Mouse (Mus musculus) heart, embryonic 13.5 days (tissue): ENCODE measurements around the gene Clpx. TPM values are rescaled to one million over a fixed set of nuclear protein-coding genes. Genes with fewer than 3 reads are reported as not detected.
"Not testable (repeated sequence)": the region's sequence is repeated elsewhere in the genome, so short reads cannot be mapped to it uniquely, and the experiment has no call there.

Experiments
- ATAC-seq: fragments of 200-750 bp; cut with Nextera tagmentation; 2 replicates; pipeline ENCODE4 v1.8.0; 2017; ENCODE audit warnings: moderate TSS enrichment; ENCODE audit not compliant: insufficient number of reproducible peaks, low FRiP score, low TSS enrichment; ENCODE audit errors: extremely low read depth
- H3K27ac ChIP-seq: fragments of 300-500 bp; sonication (generic); replicated peaks from 2 replicates; pipeline ENCODE4 v1.5.1; 2015; ENCODE audit warnings: moderate library complexity, mild to moderate bottlenecking, inconsistent platforms
- H3K27me3 ChIP-seq: fragments of 300-500 bp; sonication (generic); replicated peaks from 2 replicates; pipeline ENCODE4 v1.6.1; 2015; ENCODE audit warnings: mild to moderate bottlenecking, inconsistent platforms
- H3K36me3 ChIP-seq: fragments of 300-500 bp; sonication (generic); 2 replicates; pipeline ENCODE4 v1.6.1; 2015; ENCODE audit warnings: mild to moderate bottlenecking, inconsistent platforms
- H3K4me1 ChIP-seq: fragments of 300-500 bp; sonication (generic); 2 replicates; pipeline ENCODE4 v1.6.1; 2015; ENCODE audit warnings: inconsistent platforms
- H3K4me2 ChIP-seq: fragments of 300-500 bp; sonication (generic); 2 replicates; pipeline ENCODE4 v1.6.1; 2015; ENCODE audit warnings: inconsistent platforms, mild to moderate bottlenecking, moderate library complexity
- H3K4me3 ChIP-seq: fragments of 300-500 bp; sonication (generic); 2 replicates; pipeline ENCODE4 v1.5.1; 2015; ENCODE audit warnings: moderate library complexity, mild to moderate bottlenecking, inconsistent platforms
- H3K9ac ChIP-seq: fragments of 300-500 bp; sonication (generic); 2 replicates; pipeline ENCODE4 v1.6.1; 2015; ENCODE audit warnings: inconsistent platforms, mild to moderate bottlenecking, moderate library complexity
- H3K9me3 ChIP-seq: fragments of 300-500 bp; sonication (generic); 2 replicates; pipeline ENCODE4 v1.6.1; 2016; ENCODE audit warnings: inconsistent platforms
- WGBS: fragments of 180-500 bp; shearing (Covaris S2); methylation state at CpG from one replicate; pipeline ENCODE4 v1.1.7; 2015; ENCODE audit warnings: mixed read lengths; 5-methylcytosine and 5-hydroxymethylcytosine counted together
- polyA plus RNA-seq: library from polyadenylated mRNA; unstranded; fragments of >200 nt; fragmentation: Nextera tagmentation; extraction: Ambion mirVana; gene quantifications from 2 replicates; pipeline ENCODE4 v1.2.1, GENCODE M21; 2015

The Clpx gene
- polyA plus RNA-seq, 1 experiment from 2014 or later: 40.4 TPM

DNA sequence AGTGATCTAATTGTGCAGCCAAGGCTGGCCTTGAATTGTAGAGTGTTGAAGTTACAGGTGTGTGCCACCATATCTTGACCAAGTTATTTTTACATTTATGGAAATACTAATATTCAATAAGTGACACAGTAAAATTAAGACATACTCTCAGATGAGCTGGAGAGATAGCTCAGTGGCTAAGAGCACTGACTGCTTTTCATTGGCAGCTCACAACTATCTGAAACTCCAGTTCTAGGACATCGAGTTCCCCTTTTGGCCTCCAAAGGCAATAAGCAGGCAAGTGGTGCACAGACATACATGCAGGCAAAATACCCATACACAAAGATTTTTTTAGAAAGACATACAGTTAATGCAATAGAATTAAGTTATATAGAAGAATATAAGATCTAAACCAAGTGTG, 19.8 kb downstream of the Clpx start:
- ATAC-seq: no peak
- no peak overlapping the region for H3K27ac ChIP-seq
- 91% methylated on average over 1 of the region's 1 CpGs for WGBS
- H3K4me1 ChIP-seq: no peaks in the 10 kb centered on the region
- H3K36me3 ChIP-seq: peaks cover 77% of the 10 kb centered on the region
- H3K27me3 ChIP-seq: no peaks in the 10 kb centered on the region
- no peak overlapping the region for H3K4me3 ChIP-seq
- H3K4me2 ChIP-seq: no peak overlapping the region
- no peaks in the 10 kb centered on the region for H3K9me3 ChIP-seq
- no peak overlapping the region for H3K9ac ChIP-seq

DNA sequence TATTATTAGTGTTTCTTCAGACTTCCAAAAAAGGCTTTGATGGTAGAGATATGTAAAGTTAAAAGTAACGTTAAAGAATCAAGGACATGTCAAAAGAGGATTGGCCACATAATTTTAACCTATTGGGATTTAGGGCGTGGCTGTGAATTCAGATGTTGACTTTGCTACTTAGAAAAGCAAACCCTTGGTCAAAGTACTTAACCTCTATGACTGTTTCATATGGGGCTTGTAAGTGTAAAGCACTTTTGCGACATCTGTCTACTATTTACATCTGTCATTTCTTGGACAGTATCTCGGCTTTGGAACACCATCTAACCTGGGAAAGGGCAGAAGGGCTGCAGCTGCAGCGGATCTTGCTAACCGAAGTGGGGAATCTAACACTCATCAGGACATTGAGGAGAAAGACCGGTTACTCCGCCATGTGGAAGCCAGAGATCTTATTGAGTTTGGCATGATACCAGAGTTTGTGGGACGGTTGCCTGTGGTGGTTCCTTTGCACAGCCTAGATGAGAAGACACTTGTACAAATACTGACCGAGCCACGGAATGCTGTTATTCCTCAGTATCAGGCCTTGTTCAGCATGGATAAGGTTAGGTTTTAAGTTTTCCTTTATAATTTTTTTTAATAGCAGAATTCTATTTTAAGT, 28.3 kb downstream of the Clpx start:
- Histone ChIP-seq H3K9ac (no peak overlapping the region), H3K4me2 (no peak overlapping the region), H3K9me3 (no peaks in the 10 kb centered on the region), H3K27me3 (no peaks in the 10 kb centered on the region), H3K27ac (no peak overlapping the region), H3K4me3 (no peak overlapping the region), H3K4me1 (no peaks in the 10 kb centered on the region), H3K36me3 (peaks cover 88% of the 10 kb centered on the region)
- ATAC-seq: no peak
- WGBS: 83% methylated on average over 11 of the region's 11 CpGs

DNA sequence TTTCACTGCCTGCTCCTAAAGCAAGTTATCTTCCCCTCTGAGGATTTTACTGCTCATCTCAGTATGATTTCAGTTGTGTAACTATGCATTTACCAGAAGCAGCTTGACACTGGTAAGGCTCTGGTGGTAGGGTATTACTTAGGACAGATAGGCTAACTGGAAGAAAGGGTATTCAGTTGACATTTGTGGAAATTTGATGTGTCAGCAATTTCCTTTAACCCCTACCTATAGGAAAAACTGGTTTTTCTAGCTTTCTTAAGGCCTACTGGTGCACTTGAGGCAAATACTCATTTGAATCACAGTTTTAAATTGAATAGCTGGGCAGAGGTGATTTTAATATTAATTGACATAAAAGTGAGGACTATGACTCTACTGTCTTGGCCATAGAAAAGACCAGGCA, 31.9 kb downstream of the Clpx start:
- Histone ChIP-seq H3K27me3 (no peaks in the 10 kb centered on the region), H3K27ac (no peak overlapping the region), H3K36me3 (peaks cover 91% of the 10 kb centered on the region), H3K9me3 (no peaks in the 10 kb centered on the region), H3K4me1 (no peaks in the 10 kb centered on the region), H3K4me2 (no peak overlapping the region), H3K9ac (no peak overlapping the region), H3K4me3 (no peak overlapping the region)
- ATAC-seq: no peak

DNA sequence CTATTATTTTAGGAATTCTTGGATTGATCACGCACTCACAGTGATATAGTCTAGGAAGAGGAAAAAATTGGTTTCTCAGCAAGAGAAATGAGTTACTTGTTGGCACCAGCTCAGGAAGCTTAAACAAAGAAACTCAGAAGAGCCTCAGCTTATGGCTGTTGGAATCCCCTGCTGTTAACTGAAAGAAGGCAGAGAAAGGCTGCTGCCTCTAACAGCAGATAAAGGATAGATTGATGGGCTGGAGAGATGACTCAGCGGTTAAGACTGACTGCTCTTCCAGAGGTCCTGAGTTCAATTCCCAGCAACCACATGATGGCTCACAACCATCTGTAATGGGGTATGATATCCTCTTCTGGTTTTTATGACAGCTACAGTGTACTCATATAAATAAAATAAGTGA, 33.3 kb downstream of the Clpx start:
- no peak for ATAC-seq
- H3K36me3 ChIP-seq: peaks cover 90% of the 10 kb centered on the region

DNA sequence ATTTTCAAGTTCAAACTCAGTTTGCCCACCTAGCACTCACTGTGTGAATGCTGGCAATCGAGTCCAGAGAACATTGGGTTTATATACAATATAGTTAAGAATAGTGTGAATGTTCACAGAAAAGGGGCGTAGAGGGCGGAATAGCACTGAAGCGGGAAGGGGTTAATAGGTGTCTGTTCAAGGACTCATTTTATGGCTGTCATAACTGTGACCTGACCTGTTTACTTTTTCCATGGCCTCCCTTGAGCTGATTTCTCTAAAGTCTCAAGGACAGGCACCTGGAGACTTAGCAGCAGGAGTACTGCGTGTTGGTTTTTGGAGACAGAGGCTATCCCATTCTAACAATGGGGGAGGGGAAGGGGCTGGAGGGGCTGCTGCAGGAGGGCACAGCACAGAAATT, 39.9 kb downstream of the Clpx start:
- no peak overlapping the region for H3K27ac ChIP-seq
- no peak overlapping the region for H3K4me2 ChIP-seq
- H3K27me3 ChIP-seq: no peaks in the 10 kb centered on the region
- no peaks in the 10 kb centered on the region for H3K9me3 ChIP-seq
- no peaks in the 10 kb centered on the region for H3K4me1 ChIP-seq
- H3K4me3 ChIP-seq: no peak overlapping the region
- H3K9ac ChIP-seq: no peak overlapping the region
- 91% methylated on average over 5 of the region's 5 CpGs for WGBS
- ATAC-seq: no peak
- peaks cover 30% of the 10 kb centered on the region for H3K36me3 ChIP-seq

More for the DNA sequence above, 33.3 kb downstream of the Clpx start:
- H3K9ac ChIP-seq: no peak overlapping the region
- no peaks in the 10 kb centered on the region for H3K27me3 ChIP-seq
- H3K4me3 ChIP-seq: no peak overlapping the region
- no peaks in the 10 kb centered on the region for H3K4me1 ChIP-seq
- H3K9me3 ChIP-seq: no peaks in the 10 kb centered on the region
- no peak overlapping the region for H3K4me2 ChIP-seq
- 85% methylated on average over 2 of the region's 2 CpGs for WGBS
- H3K27ac ChIP-seq: no peak overlapping the region

DNA sequence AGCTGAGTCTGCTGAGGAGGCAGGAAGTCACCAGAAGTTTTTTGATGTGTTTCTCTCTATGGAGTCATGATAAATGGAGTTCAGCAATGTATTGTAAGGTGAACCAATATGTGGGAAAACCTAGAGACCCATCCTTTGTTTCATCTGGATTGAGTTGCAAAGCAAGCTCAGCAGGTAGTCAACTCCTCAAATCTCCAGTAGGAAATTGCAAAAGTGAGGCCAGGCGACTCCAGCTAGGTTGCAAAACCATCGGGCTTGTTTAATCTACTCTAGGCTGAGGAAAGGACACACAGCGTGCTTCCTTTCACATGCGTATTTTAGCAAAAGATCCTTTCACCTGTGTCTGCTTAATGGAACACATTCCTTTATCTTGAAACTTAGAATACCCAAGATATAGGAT, 45.1 kb downstream of the Clpx start:
- no peaks in the 10 kb centered on the region for H3K36me3 ChIP-seq
- no peak for ATAC-seq
- no peak overlapping the region for H3K27ac ChIP-seq
- 0 out of 2 replicates have a peak, but pooled peaks cover 3% of the 10 kb centered on the region for H3K27me3 ChIP-seq
- no peak overlapping the region for H3K9ac ChIP-seq
- H3K9me3 ChIP-seq: peaks cover 5% of the 10 kb centered on the region; the same call in 1 of the 2 replicates
- no peak overlapping the region for H3K4me2 ChIP-seq
- WGBS: 73% methylated on average over 4 of the region's 4 CpGs
- H3K4me3 ChIP-seq: no peak overlapping the region
- H3K4me1 ChIP-seq: no peaks in the 10 kb centered on the region

DNA sequence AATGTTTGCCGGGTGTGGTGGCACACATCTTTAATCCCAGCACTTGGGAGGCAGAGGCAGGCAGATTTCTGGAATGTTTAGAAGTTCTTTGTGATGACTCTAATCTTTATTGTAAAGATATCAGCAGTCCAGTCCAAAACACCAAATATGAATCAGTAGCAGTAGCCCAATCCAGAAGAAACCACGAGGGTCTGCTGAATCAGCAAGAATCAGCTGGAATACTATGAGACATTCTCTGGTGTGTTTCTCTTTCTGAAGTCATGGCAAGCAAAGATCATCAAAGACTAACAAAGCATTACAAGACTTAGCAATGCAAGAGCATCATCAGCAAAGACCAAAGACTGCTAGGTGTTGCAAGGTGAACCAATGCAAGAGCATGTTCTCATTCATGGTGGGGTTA, 46.4 kb downstream of the Clpx start:
- Histone ChIP-seq H3K9me3 (peaks cover 11% of the 10 kb centered on the region), H3K9ac (no peak overlapping the region), H3K27me3 (0 out of 2 replicates have a peak, but pooled peaks cover 3% of the 10 kb centered on the region), H3K36me3 (no peaks in the 10 kb centered on the region), H3K4me1 (no peaks in the 10 kb centered on the region), H3K4me2 (no peak overlapping the region), H3K27ac (no peak overlapping the region), H3K4me3 (no peak overlapping the region)
- WGBS: 72% methylated on average over 2 of the region's 2 CpGs
- no peak for ATAC-seq

DNA sequence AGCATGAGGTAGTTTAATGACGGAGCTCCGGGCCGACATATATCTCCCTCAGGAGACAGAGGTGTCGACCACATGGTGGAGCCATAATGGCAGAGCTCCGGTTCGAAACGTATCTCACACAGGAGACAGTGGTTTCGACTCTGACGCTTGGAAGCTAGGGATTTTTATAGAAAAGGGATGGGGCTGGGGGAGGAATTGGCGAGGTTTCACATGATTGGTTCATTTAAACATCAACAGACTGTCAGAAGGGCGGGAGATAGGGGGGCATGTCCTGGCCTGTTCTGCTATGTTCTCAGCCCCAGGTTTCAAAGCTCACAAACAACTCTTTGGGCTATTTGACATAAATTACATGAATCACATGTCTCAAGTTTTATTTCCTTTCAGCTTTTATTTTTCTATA, 51.4 kb downstream of the Clpx start:
- H3K4me2 ChIP-seq: peak overlapping the region; percentile 87
- H3K4me1 ChIP-seq: peaks cover 29% of the 10 kb centered on the region
- not testable (repeated sequence) for H3K27me3 ChIP-seq, ATAC-seq, H3K36me3 ChIP-seq
- H3K9me3 ChIP-seq: peaks cover 10% of the 10 kb centered on the region
- peak overlapping the region; percentile 96 for H3K9ac ChIP-seq
- H3K27ac ChIP-seq: peak overlapping the region; percentile 97
- 65% methylated on average over 11 of the region's 11 CpGs for WGBS
- H3K4me3 ChIP-seq: peak overlapping the region; percentile 99

DNA sequence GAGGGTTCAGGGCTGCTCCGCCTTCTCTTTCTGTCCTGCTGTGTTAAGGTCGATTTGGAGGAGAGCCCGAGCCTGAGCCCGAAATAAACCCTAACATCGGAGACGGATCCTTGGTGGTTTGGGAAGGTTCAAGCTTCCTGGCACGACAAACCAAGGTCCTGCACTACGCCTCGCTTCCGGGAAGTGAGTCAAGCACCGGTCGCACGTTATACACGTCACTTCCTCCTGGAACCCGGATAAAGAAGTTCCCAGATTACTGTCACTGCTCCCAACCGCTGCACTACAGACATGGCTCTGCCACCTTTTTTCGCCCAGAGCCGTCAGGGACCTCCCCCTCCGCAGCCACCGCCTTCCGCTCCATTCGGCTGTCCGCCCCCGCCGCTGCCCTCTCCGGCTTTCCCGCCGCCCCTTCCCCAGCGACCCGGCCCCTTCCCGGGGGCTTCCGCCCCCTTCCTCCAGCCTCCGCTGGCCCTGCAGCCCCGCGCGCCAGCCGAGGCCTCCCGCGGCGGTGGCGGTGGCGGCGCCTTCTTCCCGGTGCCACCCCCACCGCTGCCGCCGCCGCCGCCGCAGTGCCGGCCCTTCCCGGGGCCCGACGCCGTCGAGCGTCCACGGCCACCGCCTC, 51.9 kb downstream of the Clpx start, which contains the start of gene Pdcd7:
Gene Pdcd7, plus strand, starts transcription at position 251 of the 622 bp plus-strand sequence.
- H3K4me1 ChIP-seq: peaks cover 34% of the 10 kb centered on the region
- under 1% methylated on average over 57 of the region's 59 CpGs for WGBS
- 0 out of 2 replicates have a peak, but pooled peaks cover 3% of the 10 kb centered on the region for H3K27me3 ChIP-seq
- peak within 1 kb of the TSS; percentile 87 for H3K4me2 ChIP-seq
- H3K36me3 ChIP-seq: no peaks in the 10 kb centered on the region
- H3K4me3 ChIP-seq: peak within 1 kb of the TSS; percentile 99
- H3K27ac ChIP-seq: peak within 1 kb of the TSS; percentile 97
- ATAC-seq: peak; percentile 71
- peaks cover 6% of the 10 kb centered on the region for H3K9me3 ChIP-seq
- H3K9ac ChIP-seq: peak within 1 kb of the TSS; percentile 96

DNA sequence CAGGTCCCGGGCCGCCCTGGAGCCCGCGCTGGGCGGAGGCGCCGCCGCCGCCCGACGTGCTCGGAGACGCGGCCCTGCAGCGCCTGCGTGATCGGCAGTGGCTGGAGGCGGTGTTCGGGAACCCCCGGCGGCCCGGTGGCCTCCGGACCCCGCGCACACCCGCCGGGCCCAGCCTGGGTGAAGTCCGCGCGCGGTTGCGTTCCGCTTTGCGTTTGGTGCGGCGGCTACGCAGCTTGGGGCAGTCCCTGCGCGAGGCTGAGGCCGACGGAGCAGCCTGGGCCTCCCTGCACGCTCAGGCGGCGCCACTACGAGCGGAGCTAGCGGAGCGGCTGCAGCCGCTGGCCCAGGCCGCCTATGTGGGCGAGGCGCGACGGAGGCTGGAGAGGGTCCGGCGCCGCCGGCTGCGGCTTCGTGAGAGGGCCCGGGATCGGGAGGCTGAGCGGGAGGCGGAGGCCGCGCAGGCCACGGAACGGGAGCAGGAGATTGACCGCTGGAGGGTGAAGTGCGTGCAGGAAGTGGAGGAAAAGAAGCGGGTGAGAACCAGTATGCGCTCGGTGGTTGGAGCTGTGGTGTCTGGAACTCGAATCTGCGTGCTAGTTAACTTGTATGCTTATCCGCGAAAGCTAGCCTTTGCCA, 52.5 kb downstream of the Clpx start:
- peak overlapping the region; percentile 87 for H3K4me2 ChIP-seq
- peaks cover 35% of the 10 kb centered on the region for H3K4me1 ChIP-seq
- peak overlapping the region; percentile 97 for H3K27ac ChIP-seq
- peak overlapping the region; percentile 96 for H3K9ac ChIP-seq
- peaks cover 6% of the 10 kb centered on the region for H3K9me3 ChIP-seq
- peak overlapping the region; percentile 99 for H3K4me3 ChIP-seq
- H3K27me3 ChIP-seq: 0 out of 2 replicates have a peak, but pooled peaks cover 3% of the 10 kb centered on the region
- WGBS: under 1% methylated on average over 72 of the region's 77 CpGs
- peak; percentile 53; the same call in 1 of the 2 replicates for ATAC-seq
- H3K36me3 ChIP-seq: no peaks in the 10 kb centered on the region

DNA sequence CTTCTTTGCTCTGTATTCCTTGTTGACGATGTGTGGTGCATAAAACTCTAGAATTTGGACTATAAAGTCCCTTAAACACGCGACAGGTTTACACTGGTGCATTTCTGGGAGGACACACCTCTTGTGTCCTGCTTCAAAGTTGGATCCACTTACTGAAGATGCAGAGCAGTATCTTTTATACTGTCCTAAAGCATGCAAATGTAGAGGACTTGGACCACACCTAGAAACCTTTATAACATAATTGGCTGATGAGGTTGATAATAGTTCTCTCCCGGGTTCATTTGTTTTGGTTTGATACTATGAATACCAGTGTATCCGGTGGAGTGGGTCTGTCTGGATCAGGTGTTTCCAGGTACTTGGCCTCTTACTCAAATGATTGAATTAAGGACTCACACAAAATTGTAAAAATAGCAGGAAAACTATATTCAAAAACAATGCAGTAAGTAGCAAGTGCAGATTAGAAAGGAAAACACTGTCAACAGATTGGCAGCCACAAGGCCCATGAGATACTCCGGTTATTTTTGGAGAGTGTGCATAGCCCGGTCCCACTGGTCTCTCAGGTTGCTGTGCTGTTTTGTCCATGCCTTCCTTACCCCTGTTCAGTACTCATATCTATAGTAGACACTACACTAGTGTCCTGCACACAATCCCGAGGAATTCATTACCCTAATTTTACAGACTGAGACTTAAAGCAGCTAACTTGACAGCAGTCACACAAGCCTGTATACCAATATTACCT, 53.2 kb downstream of the Clpx start:
- H3K9ac ChIP-seq: peak overlapping the region; percentile 96
- 21% methylated on average over 8 of the region's 8 CpGs for WGBS
- peak overlapping the region; percentile 99 for H3K4me3 ChIP-seq
- ATAC-seq: no peak
- peaks cover 6% of the 10 kb centered on the region for H3K9me3 ChIP-seq
- peak overlapping the region; percentile 87 for H3K4me2 ChIP-seq
- peak overlapping the region; percentile 97 for H3K27ac ChIP-seq
- H3K27me3 ChIP-seq: 0 out of 2 replicates have a peak, but pooled peaks cover 3% of the 10 kb centered on the region
- peaks cover 35% of the 10 kb centered on the region for H3K4me1 ChIP-seq
- H3K36me3 ChIP-seq: no peaks in the 10 kb centered on the region
